Mouse (Mus musculus) adrenal gland, adult 18-20 months (tissue): Measurements from ENCODE around the gene Plod1. TPM values are rescaled to one million over a fixed set of nuclear protein-coding genes. Genes with fewer than 3 reads are reported as not detected.

Experiments
- DNase-seq, 2 experiments: peaks; one replicate each; pipeline ENCODE4 v3.0.0; 2021 to 2022; ENCODE audit warnings: low spot score in 2 of 2
- long read RNA-seq, 2 experiments: library from polyadenylated mRNA; stranded (forward); transcript quantifications; one replicate each; pipeline ENCODE4 v2.0.0; 2021
- total RNA-seq, 2 experiments: library from RNA; stranded (reverse); gene quantifications; 1 replicate in 1 of 2; 2 replicates in 1 of 2; pipeline ENCODE4 v1.2.3; 2021

The Plod1 gene
- 10 to 100 TPM; 38.1 to 54.7 TPM for total RNA-seq
- long read RNA-seq, experiment 1, transcript Plod1-201 (19 exons, 3,243 nt): major isoform, 29 of 36 reads
- long read RNA-seq, experiment 1, partial matches to known transcripts: 3 of 36 reads
- long read RNA-seq, experiment 1, other reads (novel, unspliced or antisense): 3 of 36 reads
- long read RNA-seq, experiment 2, transcript Plod1-201 (19 exons, 3,243 nt): major isoform, 9 of 23 reads
- long read RNA-seq, experiment 2, partial matches to known transcripts: 12 of 23 reads
- long read RNA-seq, experiment 2, other reads (novel, unspliced or antisense): 1 of 23 reads

DNA sequence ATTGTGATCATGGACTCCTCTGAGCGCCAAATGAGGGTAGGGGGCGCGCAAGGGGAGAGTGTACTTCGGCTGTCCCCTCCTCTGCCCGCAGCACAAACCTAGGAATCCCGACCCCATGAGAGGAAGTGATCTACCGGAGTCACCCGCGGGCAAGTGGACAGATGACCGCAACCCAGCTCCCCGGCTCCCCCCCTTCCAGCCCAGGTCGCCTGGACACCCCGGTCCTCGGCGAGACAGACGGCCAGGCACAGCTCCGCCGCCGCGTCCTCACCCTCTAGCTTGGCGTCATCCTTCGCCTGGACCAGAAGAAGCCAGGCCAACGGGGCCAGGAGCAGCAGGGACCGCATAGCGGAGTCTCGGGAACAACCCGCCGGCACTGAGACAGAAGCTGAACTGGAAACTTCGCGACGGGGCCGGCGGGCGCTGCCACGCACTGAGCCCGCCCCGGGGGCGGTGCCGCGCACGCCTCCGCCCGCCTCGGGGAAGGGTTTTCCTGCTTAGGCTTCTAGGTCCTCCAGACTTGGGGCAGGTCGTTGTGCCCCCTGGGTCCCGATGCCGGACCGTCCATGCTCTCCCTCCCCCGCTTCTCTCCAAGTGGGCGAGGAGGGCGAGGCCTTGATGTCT lies at the start of gene Plod1:
Gene Plod1 (minus strand): TSS at position 437 of the 624 bp plus-strand sequence.
- DNase-seq: peak; percentile 89

DNA sequence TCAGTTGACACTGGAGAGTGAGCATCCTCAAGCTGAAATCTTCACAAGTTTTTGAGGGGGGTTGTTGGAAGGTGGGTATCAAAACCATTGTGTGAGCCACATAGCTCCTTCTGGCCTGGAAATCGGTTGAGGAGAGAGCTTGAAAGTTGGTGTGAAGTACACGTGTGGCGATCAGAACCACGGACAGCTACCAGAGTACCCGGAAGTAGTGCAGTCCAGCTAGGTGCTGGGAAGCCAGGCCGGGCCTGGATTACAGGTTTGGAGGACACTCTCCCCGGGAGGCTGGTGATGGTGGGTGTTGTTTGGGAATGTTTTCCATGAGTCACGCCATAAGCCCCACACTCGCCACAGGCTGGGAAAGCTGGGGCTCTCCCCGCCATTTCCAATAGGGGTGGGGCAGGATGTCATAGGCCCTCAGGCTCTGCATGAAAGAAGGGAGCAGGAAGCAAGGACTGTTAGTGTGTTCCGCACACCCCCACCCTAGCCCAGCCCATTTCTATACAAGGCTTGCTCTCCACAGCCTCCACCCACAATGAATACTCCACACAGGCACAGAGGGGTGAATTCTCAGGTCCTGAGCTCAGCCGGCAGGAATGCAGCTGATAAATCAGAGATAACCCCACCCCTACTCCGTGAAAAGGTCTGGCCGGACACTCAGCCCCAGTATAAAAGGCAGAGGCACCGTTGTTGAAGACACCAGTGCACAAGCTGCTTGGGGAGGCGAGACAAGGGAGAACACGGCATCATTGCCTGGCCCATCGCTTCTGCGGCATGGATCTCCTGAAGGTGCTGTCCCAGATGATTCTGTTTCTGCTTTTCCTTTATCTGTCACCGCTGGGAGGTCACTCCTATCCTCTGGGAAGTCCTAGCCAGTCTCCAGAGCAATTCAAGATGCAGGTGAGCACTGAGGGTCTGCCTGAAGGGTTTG lies 48.9 kb upstream of the Plod1 start, which contains the start of gene Nppb:
Gene Nppb (plus strand): TSS at position 584 of the 928 bp plus-strand sequence.
- DNase-seq: no peak

DNA sequence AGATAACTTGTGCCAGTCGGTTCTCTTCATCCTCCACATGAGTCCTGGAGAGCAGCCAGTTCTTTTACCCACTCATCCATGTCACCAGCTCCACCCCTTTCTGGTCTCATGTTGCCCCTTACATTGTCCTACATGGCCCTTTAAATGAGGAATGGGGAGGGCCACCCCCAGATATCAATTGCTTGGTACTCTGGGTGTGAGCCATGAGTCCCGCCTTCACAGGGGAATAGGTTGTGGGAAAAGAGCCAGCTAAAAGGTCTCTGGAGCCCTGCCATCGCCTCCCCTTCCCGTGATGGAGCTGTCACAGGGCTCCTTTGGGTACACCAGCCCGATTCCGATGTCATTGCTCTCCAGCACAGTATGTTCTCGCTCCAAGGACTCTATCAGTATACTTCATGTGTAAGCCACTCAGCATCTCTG lies 42.9 kb upstream of the Plod1 start:
- DNase-seq: no peak

DNA sequence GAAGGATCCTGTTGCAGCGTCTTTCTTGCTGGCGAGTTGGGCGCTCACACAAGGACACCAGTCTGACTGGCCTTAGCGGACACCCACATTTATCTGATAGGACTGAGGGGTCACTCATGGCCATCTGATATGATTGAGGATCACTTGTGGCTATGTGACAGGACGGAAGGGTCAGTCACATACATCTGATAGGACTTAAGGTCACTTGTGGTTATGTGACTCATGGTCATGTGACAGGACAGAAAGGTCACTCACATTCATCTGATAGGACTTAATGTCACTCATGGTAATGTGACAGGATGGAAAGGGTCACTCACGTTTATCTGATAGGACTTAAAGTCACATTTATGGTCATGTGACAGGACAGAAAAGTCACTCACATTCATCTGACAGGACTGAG lies 41.8 kb upstream of the Plod1 start:
- no peak for DNase-seq

DNA sequence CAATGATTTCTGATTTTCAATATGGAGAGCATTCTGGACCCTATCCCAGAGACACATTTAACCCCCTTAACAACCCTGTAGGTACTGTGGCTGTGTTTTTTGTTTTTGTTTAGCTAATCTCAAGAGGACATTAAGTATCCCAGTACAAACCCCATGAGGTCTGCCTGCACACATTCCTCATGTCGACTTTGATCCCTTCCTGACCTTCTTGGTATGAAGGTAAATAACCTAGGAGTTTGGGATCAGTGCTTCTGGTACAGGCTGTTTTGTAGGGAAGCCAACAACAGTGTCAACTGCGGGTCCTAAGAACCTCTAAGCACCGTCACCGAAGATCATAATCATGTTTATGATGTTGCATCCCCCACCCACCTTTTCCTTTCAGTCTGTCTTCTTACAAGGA lies 41.2 kb upstream of the Plod1 start:
- DNase-seq: no peak

DNA sequence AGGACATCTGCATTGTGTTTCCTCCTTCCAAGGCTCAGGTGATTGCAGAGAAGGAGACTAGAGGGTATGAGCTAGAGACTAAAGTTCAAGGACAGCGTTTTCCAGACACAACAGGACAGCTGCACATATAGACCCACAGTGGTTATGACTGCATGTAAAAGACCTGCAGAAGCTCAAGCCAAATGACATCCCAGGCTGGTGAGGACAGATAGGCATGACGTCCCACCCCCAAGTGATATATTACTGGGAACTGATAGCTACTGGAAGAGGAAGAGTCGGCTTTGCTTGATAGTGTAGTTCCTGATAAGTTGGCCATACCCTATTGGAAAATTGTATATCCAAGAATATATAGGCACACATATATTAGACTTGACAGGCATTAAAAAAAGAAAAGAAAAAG lies 39.7 kb upstream of the Plod1 start:
- DNase-seq: no peak

DNA sequence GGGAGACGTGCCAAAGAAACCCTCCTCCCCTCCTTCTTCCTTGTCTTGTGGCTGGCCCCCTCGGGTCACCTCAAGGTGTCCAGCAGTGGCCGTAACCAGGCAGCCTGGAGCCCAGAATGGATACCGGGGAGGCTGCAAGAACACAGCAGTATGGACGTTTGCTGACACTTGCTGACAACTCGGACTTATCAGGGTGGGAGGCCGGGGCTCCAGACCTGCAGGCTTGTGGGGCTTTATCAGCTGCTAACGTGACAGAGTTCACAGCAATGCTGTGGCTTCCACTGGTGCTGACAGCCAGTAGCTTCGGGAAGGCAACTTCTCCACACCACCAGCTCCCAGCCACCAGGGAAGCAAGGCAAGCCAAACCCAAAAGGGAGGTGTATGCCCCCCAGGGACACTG lies 32.8 kb upstream of the Plod1 start:
- no peak for DNase-seq

DNA sequence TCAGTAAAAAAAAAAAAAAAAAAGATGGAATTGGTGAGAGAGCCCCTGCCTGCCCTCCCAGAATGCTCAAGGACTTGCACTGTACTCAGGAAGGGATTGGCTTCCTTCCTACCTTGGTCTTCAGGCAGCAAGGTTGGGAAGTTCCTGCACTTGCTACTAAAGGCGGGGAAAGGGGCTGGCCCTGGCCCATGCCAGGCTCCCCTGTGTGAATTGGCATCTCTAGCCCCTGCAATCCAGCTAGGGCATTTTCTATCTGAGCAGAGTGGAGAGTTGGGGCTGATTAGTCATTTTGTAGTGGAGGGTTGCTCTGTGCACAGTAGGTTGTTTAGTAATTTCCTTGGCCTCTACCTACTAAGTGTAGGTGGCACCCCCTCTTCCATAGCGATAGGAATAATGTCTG lies 32.2 kb upstream of the Plod1 start:
- DNase-seq: no peak

DNA sequence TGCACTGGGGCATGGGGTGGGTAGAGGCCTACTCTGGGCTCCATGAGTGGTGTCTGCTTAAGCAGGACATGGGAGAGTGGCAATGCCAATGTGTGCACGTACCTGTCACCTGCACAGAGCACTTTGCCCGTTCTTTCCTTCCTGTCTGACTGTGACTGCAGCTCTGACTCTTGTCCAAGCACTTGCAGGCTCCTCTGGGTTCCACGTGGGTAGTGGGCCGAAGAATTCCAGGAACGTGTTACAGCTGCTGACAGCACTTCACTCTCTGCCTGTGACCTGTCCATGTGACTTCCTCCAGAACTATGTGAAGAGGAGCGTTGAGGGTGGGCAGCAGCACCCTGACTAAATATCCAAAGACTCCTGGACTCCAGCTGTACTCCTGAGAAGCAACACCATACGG lies 29.1 kb upstream of the Plod1 start:
- DNase-seq: no peak

DNA sequence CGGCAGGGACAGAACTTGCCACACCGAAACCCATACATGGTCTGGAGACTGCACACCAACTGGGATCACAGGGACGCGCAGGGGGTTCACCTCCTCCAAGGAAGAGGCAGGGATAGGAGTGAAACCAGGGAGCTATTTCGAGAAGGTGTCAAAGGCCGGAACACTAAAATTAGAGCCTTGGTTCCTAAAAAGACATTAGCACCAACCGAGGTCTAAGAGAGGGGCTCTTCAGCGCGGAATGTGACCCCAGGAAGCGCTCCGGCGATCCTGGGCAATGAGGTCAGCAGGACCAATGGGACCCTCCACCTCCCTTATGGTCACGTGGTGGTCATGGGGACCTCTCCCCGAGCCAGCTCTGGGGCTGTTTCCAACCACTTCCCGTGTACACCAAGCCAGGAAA lies 27.1 kb upstream of the Plod1 start:
- no peak for DNase-seq

DNA sequence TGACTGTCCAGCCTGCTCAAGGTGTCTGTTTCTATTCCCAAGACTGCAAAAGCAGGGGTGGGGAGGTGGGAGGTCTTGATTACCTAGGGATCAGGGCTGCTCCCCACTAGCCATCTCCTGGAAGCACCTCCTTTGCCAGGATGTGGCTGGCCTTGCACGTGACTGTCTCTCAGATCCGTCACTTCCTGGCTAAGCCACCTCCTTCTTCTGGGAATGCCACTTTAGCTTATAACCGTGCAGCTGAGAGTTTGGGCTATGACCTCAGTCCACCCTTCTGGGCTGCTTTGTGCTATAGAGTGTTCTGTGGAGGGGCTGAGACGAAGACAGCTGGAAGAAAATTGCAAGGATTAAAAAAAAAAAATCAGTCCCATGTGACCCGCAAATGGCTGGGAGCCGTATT lies 26.2 kb upstream of the Plod1 start:
- DNase-seq: no peak

DNA sequence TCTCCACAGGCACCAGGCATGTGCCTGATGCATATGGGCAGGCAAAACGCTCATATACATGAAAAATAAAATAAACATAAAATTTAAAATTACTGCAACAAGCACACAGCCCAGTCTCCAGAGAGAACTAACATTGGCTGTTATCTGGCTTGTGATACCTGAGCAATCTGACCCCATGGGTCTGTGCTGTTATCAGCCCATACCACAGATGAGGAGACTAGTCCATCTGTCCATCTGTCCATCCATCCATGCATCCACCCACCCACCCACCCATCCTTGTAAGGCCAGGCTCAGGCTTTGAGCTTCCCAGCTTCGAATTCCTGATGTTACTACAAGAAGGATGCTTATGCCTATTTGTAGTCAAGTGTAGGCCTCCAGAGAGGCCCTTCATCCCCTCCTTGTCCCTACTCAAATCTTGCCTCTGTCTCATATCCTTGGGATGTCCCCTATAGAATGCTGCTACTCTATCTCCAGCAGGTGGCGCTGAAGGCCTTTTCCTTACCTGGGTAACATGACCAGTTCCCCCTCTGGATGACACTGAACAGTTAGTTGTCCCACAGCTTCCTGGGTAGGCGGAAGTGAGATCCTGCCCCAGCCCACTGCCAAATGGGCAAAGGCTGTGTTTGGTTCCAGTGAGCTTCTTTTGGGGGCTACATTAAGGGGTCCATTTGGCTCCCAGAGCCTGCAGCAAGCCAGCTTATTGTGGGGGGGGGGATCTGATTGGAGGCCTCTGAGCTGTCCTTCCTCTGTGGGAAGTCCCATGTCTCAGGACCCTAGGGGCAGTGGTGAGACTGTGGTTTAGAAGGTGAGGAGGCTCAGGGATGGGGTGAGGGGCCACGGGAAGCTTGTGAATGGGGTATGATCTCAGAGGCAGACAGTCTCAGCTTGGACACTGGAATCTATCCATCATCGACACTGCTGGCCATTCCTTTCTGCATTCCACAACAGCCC lies 23.6 kb upstream of the Plod1 start:
- peak; percentile 63 to 70 for DNase-seq

DNA sequence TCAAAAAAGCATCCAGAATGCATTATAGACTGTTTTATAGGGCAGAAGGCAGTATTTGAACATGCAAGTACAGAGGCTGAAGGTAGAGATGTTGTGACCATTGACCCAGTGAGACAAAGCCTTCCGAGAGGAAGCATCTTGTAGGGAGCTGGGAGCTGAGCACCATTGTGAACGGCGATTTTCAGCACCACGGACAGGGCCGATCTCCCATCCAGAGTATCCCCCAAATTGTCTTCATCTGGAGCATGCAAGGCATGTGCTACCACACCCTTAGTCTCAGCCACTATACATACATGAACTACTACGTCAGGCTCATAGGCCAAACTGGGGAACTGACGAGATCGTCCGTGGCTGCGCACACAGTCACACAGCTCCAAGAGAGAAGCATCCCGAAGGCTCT lies 20.6 kb upstream of the Plod1 start:
- DNase-seq: no peak

DNA sequence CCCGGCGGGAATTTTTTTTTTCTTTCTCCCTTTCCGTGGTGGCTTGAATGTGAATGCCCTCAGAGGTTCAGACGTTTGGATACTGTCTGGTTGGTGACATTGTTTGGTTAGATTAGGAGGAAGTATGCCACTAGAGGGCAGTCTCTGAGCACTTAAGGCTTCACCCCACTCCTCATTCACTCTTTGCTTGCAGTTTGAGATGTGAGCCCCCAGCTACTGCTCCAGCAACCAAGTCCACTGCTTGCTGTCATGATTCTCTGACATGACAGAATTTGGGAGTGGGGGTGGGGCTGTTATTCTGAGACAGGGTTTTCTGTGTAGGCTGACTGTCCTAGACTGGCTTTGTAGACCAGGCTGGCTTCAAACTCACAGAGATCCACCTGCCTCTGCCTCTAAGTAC lies 17.0 kb upstream of the Plod1 start:
- no peak for DNase-seq

DNA sequence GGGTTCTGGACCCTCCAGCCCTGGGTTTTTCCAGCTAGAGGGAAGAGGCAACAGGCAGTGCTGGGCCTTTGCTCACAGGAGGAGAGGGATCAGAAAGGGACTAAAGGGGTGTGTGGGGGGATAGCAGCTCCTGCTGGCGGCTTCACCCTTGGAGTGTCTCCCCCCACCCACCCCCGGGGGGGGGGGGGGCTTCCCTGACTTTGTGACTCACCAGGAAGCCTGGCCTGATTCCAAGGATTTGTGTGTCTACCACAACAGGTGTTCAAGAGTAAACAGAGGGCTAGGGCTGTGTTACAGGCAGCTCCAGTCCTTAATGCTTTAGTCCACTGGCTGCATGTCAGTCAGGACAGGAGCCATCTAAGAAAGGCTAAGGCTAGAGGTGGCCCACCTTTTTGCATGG lies 10.9 kb upstream of the Plod1 start:
- no peak for DNase-seq

DNA sequence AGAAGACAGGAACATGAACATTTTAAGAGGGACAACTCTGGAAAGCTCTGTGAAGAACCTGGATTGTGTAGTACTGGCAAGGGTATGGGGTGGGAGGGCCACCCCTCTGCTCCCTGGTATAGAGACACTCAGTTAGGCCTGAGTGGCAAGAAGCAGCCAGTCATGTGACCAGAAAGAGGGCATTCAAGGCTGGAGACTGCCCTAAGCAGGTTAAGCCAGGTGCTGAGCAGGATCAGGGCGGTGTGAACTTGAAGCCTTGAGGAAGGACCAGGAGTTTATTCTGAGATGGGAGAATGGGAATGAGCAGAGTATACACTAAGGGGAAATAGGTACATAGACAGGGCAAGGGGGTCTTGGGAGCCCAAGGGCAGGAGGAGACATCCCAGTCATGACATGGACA lies 6.4 kb upstream of the Plod1 start:
- DNase-seq: no peak

DNA sequence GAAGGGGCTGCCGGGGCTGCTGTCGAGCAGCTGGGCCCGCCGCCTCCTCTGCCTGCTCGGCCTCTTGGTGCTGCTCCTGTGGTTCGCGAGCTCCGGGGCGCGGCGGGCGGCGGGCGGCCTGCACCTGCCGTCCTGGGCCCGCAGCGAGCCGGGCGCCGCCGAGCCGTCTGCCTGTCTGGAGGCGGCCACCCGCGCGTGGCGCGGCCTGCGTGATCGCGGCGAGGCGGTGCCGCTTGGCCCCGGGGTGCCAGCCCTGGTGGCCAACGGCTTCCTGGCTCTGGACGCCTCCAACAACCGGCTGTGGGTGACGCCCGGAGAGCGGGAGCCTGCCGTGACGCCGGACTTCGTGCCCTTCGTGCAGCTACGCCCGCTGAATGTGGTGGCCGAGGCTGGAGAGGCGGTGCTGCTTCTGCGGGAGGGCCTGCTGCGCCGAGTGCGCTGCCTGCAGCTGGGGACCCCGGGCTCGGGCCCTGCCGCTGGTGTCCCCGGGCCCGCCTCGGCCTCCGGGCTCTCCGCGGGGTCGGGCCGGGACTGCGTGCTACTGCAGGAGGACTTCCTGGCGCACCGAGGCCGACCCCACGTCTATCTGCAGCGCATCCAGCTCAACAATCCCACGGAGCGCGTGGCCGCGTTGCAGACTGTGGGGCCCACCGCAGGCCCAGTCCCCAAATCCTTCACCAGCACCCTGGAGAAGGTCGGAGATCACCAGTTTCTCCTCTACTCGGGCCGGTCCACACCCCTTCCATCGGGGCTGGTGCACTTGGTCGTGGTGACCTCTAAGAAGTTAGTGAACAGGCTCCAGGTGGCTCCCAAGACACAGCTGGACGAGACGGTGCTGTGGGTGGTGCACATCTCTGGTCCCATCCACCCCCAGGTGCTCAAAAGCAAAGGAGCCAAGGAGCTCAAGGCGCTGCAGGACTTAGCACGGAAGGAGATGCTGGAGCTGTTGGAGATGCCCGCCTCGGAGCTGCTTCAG lies 4.8 kb upstream of the Plod1 start:
- no peak for DNase-seq

DNA sequence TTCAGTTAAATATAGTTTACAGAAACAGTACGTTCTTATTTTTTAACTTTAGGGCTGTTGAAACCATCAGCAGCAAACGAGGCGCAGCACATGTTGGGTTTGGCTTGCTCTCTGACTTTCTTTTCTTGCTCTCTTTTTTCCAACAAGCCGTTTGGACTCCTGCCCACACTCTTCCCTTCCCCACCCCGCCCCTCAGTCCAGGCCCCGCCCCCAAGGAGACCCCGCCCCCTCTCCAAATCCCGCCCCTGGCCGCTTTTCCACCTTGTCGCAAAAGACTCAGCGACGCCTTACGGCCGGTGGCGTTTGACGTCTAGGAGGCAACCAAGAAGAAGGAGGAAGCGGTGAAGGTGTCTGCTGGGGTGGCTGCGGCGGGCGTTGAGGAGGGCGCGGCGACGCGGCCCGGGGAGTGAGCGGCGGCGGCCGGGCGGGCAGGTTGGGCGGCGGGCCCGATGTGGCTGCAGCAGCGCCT lies 4.0 kb upstream of the Plod1 start, which contains the start of gene 2510039O18Rik:
Gene 2510039O18Rik (plus strand): TSS at position 320 of the 469 bp plus-strand sequence.
- DNase-seq: peak; percentile 76 to 77

DNA sequence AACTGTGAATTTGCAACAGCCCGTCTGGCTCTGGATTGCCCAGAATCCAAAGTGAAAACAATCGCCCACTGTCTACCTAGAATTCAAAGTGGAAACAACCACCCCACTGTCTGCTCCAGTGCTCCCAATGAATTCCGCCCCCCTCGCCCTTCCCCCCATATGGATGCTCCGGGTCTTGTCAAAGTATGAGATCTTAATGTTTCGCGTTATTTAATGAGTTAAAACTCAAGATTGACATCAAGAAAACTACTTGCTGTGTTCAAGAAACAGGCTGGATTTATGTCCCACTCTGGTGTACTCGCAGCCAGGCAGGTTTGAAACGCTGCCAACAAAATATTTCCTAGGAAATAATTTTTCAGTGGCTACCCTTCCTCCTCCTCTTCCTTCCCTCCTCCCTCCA lies 3.5 kb upstream of the Plod1 start:
- DNase-seq: no peak
